Mouse (Mus musculus): ENCODE measurements around the gene Grap. TPM values are rescaled to one million over a fixed set of nuclear protein-coding genes. Genes with fewer than 3 reads are reported as not detected.
A peak's percentile ranks its signal among the peaks of the same experiment; 100 is the strongest.

Gene Grap
- polyA plus RNA-seq, 1 experiment: 119 TPM

DNA sequence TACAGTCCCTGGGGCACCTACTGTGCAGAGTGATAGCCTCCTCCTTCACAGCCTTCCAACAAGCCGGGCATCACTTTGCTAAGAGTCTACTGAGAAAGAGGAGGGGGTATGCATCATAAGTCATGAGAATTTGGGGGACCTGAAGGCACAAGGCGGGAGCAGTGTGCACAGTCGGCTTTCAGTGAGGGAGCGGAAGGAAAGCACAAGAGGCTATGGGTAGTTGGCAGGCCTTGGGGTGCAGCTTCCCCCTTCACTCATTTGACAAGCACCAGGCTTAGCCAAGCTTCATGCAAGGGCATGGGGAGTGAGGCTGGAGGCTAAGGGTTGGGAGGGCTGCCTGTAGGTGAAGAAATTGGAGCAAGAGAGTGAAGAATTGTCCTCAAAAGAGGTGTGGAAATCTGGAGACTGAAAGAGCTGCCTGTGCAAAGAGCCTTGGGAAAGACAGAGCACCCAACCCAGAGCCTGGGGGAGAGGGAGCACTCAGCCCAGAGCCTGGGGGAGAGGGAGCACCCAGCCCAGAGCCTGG, 1.8 kb downstream of the Grap start:
- H3K4me3 ChIP-seq (ENCODE audit: control insufficient read depth, insufficient read depth, low read length): peak overlapping the region; percentile 55
- H3K4me1 ChIP-seq (replicated peaks; ENCODE audit: control insufficient read depth, insufficient read depth, low read length): peaks cover 59% of the 10 kb centered on the region
- no peak for DNase-seq
- WGBS: 87% methylated on average over 4 of the region's 4 CpGs
- no peaks in the 10 kb centered on the region for H3K36me3 ChIP-seq (ENCODE audit: control insufficient read depth, insufficient read depth, low read length)
- TF ChIP-seq POLR2A (IDR thresholded peaks at IDR 0.05; ENCODE audit: control insufficient read depth, extremely low read depth, insufficient read depth, low read length, poor library complexity): no peak
- no peak for TF ChIP-seq CTCF (IDR thresholded peaks at IDR 0.05; ENCODE audit: borderline replicate concordance, control insufficient read depth, extremely low read depth, insufficient read depth, low read length, poor library complexity)
- peak overlapping the region; percentile 32; the same call in 1 of the 2 replicates for H3K27ac ChIP-seq (ENCODE audit: control insufficient read depth, insufficient read depth, low read length)
- no peaks in the 10 kb centered on the region for H3K27me3 ChIP-seq (ENCODE audit: control insufficient read depth, insufficient read depth, low read length)

DNA sequence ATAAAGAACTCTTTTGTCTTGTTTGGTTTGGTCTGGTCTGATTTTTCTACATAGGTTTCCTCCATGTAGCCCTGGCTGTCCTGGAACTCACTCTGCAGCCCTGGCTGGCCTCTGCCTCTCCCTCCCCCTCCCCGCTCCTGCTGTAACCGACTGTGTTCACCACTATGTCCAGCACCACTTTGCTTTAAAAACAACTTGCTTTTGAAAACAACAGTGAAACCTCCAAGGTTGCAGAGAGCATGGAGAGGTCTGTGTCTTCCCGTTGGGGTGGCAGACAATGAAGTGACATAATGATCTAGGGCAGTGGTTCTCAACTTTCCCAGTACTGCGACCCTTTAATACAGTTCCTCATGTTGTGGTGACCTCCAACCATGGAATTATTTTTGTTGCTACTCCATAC, 2.6 kb downstream of the Grap start:
- no peak overlapping the region for H3K4me3 ChIP-seq (ENCODE audit: control insufficient read depth, insufficient read depth, low read length)
- H3K36me3 ChIP-seq (ENCODE audit: control insufficient read depth, insufficient read depth, low read length): no peaks in the 10 kb centered on the region
- DNase-seq: no peak
- H3K27me3 ChIP-seq (ENCODE audit: control insufficient read depth, insufficient read depth, low read length): no peaks in the 10 kb centered on the region
- peaks cover 62% of the 10 kb centered on the region for H3K4me1 ChIP-seq (replicated peaks; ENCODE audit: control insufficient read depth, insufficient read depth, low read length)
- no peak overlapping the region for H3K27ac ChIP-seq (ENCODE audit: control insufficient read depth, insufficient read depth, low read length)
- 89% methylated on average over 4 of the region's 4 CpGs for WGBS
- TF ChIP-seq CTCF (IDR thresholded peaks at IDR 0.05; ENCODE audit: borderline replicate concordance, control insufficient read depth, extremely low read depth, insufficient read depth, low read length, poor library complexity) (no peak), POLR2A (IDR thresholded peaks at IDR 0.05; ENCODE audit: control insufficient read depth, extremely low read depth, insufficient read depth, low read length, poor library complexity) (no peak)

GRCm38 (mm10) chr11:61656148-61656850, 3.2 kb downstream of the Grap start:
- Histone ChIP-seq H3K36me3 (ENCODE audit: control insufficient read depth, insufficient read depth, low read length) (no peaks in the 10 kb centered on the region), H3K4me1 (replicated peaks; ENCODE audit: control insufficient read depth, insufficient read depth, low read length) (peaks cover 68% of the 10 kb centered on the region)

GRCm38 (mm10) chr11:61657432-61657831, 4.4 kb downstream of the Grap start:
- 91% methylated on average over 2 of the region's 2 CpGs for WGBS
- DNase-seq: no peak
- peaks cover 9% of the 10 kb centered on the region for H3K36me3 ChIP-seq (ENCODE audit: control insufficient read depth, insufficient read depth, low read length)
- TF ChIP-seq CTCF (IDR thresholded peaks at IDR 0.05; ENCODE audit: borderline replicate concordance, control insufficient read depth, extremely low read depth, insufficient read depth, low read length, poor library complexity) (no peak), POLR2A (IDR thresholded peaks at IDR 0.05; ENCODE audit: control insufficient read depth, extremely low read depth, insufficient read depth, low read length, poor library complexity) (no peak)
- no peak overlapping the region for H3K27ac ChIP-seq (ENCODE audit: control insufficient read depth, insufficient read depth, low read length)
- no peaks in the 10 kb centered on the region for H3K27me3 ChIP-seq (ENCODE audit: control insufficient read depth, insufficient read depth, low read length)
- no peak overlapping the region for H3K4me3 ChIP-seq (ENCODE audit: control insufficient read depth, insufficient read depth, low read length)
- H3K4me1 ChIP-seq (replicated peaks; ENCODE audit: control insufficient read depth, insufficient read depth, low read length): peaks cover 68% of the 10 kb centered on the region

More at GRCm38 (mm10) chr11:61656148-61656850, 3.2 kb downstream of the Grap start:
- 82% methylated on average over 6 of the region's 6 CpGs for WGBS
- Histone ChIP-seq H3K27me3 (ENCODE audit: control insufficient read depth, insufficient read depth, low read length) (no peaks in the 10 kb centered on the region), H3K4me3 (ENCODE audit: control insufficient read depth, insufficient read depth, low read length) (no peak overlapping the region), H3K27ac (ENCODE audit: control insufficient read depth, insufficient read depth, low read length) (no peak overlapping the region)
- DNase-seq: no peak
- TF ChIP-seq POLR2A (IDR thresholded peaks at IDR 0.05; ENCODE audit: control insufficient read depth, extremely low read depth, insufficient read depth, low read length, poor library complexity): no peak
- TF ChIP-seq CTCF (IDR thresholded peaks at IDR 0.05; ENCODE audit: borderline replicate concordance, control insufficient read depth, extremely low read depth, insufficient read depth, low read length, poor library complexity): no peak

DNA sequence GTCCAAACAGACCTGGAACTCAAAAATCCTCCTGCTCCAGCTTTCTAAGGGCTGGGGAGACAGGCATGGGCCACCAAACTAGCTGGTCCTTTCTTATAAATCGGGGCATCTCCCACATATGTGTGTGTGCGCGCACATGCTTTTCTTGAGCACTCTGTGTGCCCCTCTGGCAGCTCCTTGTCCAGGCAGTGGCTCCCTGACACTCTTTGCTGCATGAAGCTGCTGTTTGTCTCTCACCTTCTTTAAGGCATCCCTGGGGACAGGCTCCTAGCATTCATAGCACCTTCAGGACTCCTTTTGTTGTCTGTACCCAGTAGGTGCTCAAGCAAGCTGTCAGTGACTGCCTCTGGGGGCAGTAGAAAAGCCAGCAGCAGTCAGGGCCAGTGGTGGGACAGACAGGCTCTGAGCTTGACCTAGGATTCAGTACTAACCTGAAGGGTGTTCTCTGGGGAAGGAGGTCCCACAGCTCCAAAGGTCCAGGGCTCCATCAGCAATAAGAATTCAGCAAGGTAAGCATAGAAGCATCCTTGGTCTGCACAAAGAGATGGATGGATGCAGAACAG, 5.4 kb downstream of the Grap start:
- Histone ChIP-seq H3K27ac (ENCODE audit: control insufficient read depth, insufficient read depth, low read length) (no peak overlapping the region), H3K4me1 (replicated peaks; ENCODE audit: control insufficient read depth, insufficient read depth, low read length) (peaks cover 63% of the 10 kb centered on the region), H3K36me3 (ENCODE audit: control insufficient read depth, insufficient read depth, low read length) (peaks cover 19% of the 10 kb centered on the region), H3K4me3 (ENCODE audit: control insufficient read depth, insufficient read depth, low read length) (no peak overlapping the region), H3K27me3 (ENCODE audit: control insufficient read depth, insufficient read depth, low read length) (no peaks in the 10 kb centered on the region)
- no peak for TF ChIP-seq CTCF (IDR thresholded peaks at IDR 0.05; ENCODE audit: borderline replicate concordance, control insufficient read depth, extremely low read depth, insufficient read depth, low read length, poor library complexity)
- no peak for TF ChIP-seq POLR2A (IDR thresholded peaks at IDR 0.05; ENCODE audit: control insufficient read depth, extremely low read depth, insufficient read depth, low read length, poor library complexity)
- DNase-seq: no peak
- WGBS: 98% methylated on average over 3 of the region's 3 CpGs

DNA sequence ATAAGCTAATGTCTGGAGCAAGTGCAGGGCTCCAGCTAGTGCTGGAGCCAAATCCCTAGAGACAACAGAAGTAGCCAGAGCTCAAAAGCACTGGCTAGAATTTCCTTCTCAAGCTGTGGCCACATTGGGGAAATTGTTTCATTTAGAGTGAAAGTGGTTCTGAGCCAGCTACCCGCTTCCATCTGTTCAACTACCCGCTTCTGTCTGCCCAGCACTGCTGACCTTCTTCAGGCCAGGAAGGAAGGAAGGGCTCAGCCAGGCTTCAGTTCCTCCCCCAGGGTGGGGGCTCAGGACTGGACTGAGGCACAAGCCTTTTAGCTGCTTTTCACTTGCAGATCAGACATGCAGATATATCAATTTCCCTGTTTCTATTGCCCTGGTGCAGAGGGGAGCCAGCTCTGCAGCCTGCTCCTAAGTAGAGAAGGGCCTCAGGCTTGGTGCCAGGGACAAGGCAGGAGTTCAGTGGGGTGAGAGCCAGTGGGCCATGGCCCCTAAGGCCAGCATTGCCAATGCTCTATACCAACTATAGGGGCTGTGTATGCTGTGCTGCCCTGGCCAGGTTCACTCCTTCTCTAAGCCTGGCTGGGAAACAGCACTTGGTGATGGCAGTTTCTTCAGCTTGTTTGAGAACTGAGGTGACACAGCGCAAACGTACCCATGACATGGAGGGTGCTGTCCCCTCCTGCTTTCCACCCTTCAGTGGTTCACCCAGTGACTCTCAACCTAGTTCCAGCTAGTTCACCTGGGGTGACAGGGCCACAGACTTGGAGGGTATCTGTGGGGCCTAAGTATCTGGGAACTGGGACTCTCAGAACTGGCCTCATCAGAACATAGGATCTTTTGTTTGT, 6.2 kb downstream of the Grap start:
- Histone ChIP-seq H3K27ac (ENCODE audit: control insufficient read depth, insufficient read depth, low read length) (no peak overlapping the region), H3K4me3 (ENCODE audit: control insufficient read depth, insufficient read depth, low read length) (no peak overlapping the region), H3K4me1 (replicated peaks; ENCODE audit: control insufficient read depth, insufficient read depth, low read length) (peaks cover 58% of the 10 kb centered on the region), H3K36me3 (ENCODE audit: control insufficient read depth, insufficient read depth, low read length) (peaks cover 27% of the 10 kb centered on the region), H3K27me3 (ENCODE audit: control insufficient read depth, insufficient read depth, low read length) (no peaks in the 10 kb centered on the region)
- 92% methylated on average over 4 of the region's 4 CpGs for WGBS
- TF ChIP-seq POLR2A (IDR thresholded peaks at IDR 0.05; ENCODE audit: control insufficient read depth, extremely low read depth, insufficient read depth, low read length, poor library complexity): no peak
- TF ChIP-seq CTCF (IDR thresholded peaks at IDR 0.05; ENCODE audit: borderline replicate concordance, control insufficient read depth, extremely low read depth, insufficient read depth, low read length, poor library complexity): no peak
- no peak for DNase-seq
